Comparison of ENCODE assay signal across 9 mouse cellular contexts in genomic region chr13:69485326-69485725, GRCm38 (mm10). TPM values are rescaled to one million over a fixed set of nuclear protein-coding genes. Genes with fewer than 3 reads are reported as not detected.
DNase-seq lines count a peak whose midpoint lies in the region; ATAC-seq and TF ChIP-seq lines count a peak whose summit lies in the region.
"Had no signal": no experiment of that assay in that cellular context is flagged by ENCODE, and none has a peak within 500 bp of the region (broad histone marks: within the 10 kb centered on the region; RNA-seq: fewer than 3 reads in every experiment).

No protein-coding gene starts in this region.

- WGBS in lung, postnatal 0 days: 9% methylated on average over 6 of the region's 6 CpGs
- 24% methylated on average over 6 of the region's 6 CpGs for WGBS in hindbrain, embryonic 11.5 days
- 19% methylated on average over 6 of the region's 6 CpGs for WGBS in midbrain, embryonic 15.5 days

- TF ChIP-seq EP300 in lung, postnatal 0 days (IDR thresholded peaks at IDR 0.05): no peak

- no peak overlapping the region for H3K27ac ChIP-seq in lung, postnatal 0 days (ENCODE audit: low read length)
- H3K27ac ChIP-seq in hindbrain, embryonic 11.5 days (ENCODE audit: low read depth, low read length): no peak overlapping the region
- H3K27ac ChIP-seq in midbrain, embryonic 15.5 days: no peak overlapping the region
- H3K27ac ChIP-seq: macrophage had no signal

- peak; percentile 78 for TF ChIP-seq CTCF in lung, postnatal 0 days (IDR thresholded peaks at IDR 0.05)

- H3K9me3 ChIP-seq in lung, postnatal 0 days (ENCODE audit: low read length): no peaks in the 10 kb centered on the region
- no peaks in the 10 kb centered on the region for H3K9me3 ChIP-seq in hindbrain, embryonic 11.5 days (ENCODE audit: control insufficient read depth, low read length)
- H3K9me3 ChIP-seq in midbrain, embryonic 15.5 days: no peaks in the 10 kb centered on the region

- H3K27me3 ChIP-seq in lung, postnatal 0 days (replicated peaks; ENCODE audit: insufficient read depth, low read length): 0 out of 2 replicates have a peak, but pooled peaks cover 5% of the 10 kb centered on the region
- H3K27me3 ChIP-seq in hindbrain, embryonic 11.5 days (ENCODE audit: control insufficient read depth, insufficient read depth, low read length): peaks cover 15% of the 10 kb centered on the region
- H3K27me3 ChIP-seq in midbrain, embryonic 15.5 days (replicated peaks): peaks cover 30% of the 10 kb centered on the region

- no peak overlapping the region for H3K4me2 ChIP-seq in lung, postnatal 0 days (replicated peaks; ENCODE audit: low read depth, low read length)
- H3K4me2 ChIP-seq in hindbrain, embryonic 11.5 days (replicated peaks; ENCODE audit: low read depth, low read length): no peak overlapping the region
- no peak overlapping the region for H3K4me2 ChIP-seq in midbrain, embryonic 15.5 days

- peak; percentile 25 for DNase-seq in cerebellum, adult 9-11 months
- no peak for DNase-seq in cerebellum, adult 9-10 months
- DNase-seq in lung, postnatal 0 days (ENCODE audit: low spot score): peak; percentile 53
- no peak for DNase-seq in lung, adult 18-20 months
- peak; percentile 60 for DNase-seq in hindbrain, embryonic 11.5 days (ENCODE audit: low spot score)
- DNase-seq in urinary bladder, adult 18-20 months (ENCODE audit: low spot score in 2 of 2): no peak
- no peak for DNase-seq in layer of hippocampus, postnatal 25 days (ENCODE audit: extremely low spot score in 1 of 2, low spot score in 1 of 2)

- peaks cover 16% of the 10 kb centered on the region for H3K4me1 ChIP-seq in lung, postnatal 0 days (ENCODE audit: insufficient read depth, low read depth, low read length)
- no peaks in the 10 kb centered on the region for H3K4me1 ChIP-seq in hindbrain, embryonic 11.5 days (replicated peaks; ENCODE audit: control insufficient read depth, insufficient read depth, low read length)
- H3K4me1 ChIP-seq in midbrain, embryonic 15.5 days: peaks cover 38% of the 10 kb centered on the region

- ATAC-seq in lung, postnatal 0 days: no peak
- peak; percentile 23; the same call in 1 of the 2 replicates for ATAC-seq in hindbrain, embryonic 11.5 days (ENCODE audit: low FRiP score)
- ATAC-seq in midbrain, embryonic 15.5 days (replicated peaks): peak; percentile 26

- H3K4me3 ChIP-seq in lung, postnatal 0 days (ENCODE audit: low read depth, low read length): no peak overlapping the region
- H3K4me3 ChIP-seq in hindbrain, embryonic 11.5 days (ENCODE audit: low read depth, low read length): no peak overlapping the region
- H3K4me3 ChIP-seq in midbrain, embryonic 15.5 days: no peak overlapping the region

- no peak overlapping the region for H3K9ac ChIP-seq in lung, postnatal 0 days (replicated peaks; ENCODE audit: low read depth)
- H3K9ac ChIP-seq in hindbrain, embryonic 11.5 days (ENCODE audit: low read depth, low read length): no peak overlapping the region
- no peak overlapping the region for H3K9ac ChIP-seq in midbrain, embryonic 15.5 days

- no peaks in the 10 kb centered on the region for H3K36me3 ChIP-seq in lung, postnatal 0 days (ENCODE audit: insufficient read depth, low read length)
- H3K36me3 ChIP-seq in hindbrain, embryonic 11.5 days (ENCODE audit: control insufficient read depth, insufficient read depth, low read length): no peaks in the 10 kb centered on the region
- H3K36me3 ChIP-seq in midbrain, embryonic 15.5 days (replicated peaks): no peaks in the 10 kb centered on the region

RNA-seq across cellular contexts. Expression of gene Nsun2, which starts 48.2 kb away (rescaled TPM):
- polyA plus RNA-seq in lung, postnatal 0 days (2015; fragmentation: Nextera tagmentation; extraction: Ambion mirVana): 34.7 and 38.1 TPM in 2 replicates
- polyA plus RNA-seq in hindbrain, embryonic 11.5 days (2014; fragmentation: Nextera tagmentation; extraction: Ambion mirVana): 114 and 134 TPM in 2 replicates
- polyA plus RNA-seq in midbrain, embryonic 15.5 days (2015; fragmentation: Nextera tagmentation; extraction: Ambion mirVana): 72.0 and 73.1 TPM in 2 replicates
- total RNA-seq in layer of hippocampus, postnatal 25 days (2021): 10 to 100 TPM; 80.5 to 85.3 TPM

RNA-seq across cellular contexts. Expression of gene Tent4a, which starts 49.1 kb away (rescaled TPM):
- polyA plus RNA-seq in lung, postnatal 0 days (2015; fragmentation: Nextera tagmentation; extraction: Ambion mirVana): 3.1 TPM in 2 replicates
- polyA plus RNA-seq in hindbrain, embryonic 11.5 days (2014; fragmentation: Nextera tagmentation; extraction: Ambion mirVana): 8.4 and 8.8 TPM in 2 replicates
- polyA plus RNA-seq in midbrain, embryonic 15.5 days (2015; fragmentation: Nextera tagmentation; extraction: Ambion mirVana): 7.2 and 7.6 TPM in 2 replicates
- total RNA-seq in layer of hippocampus, postnatal 25 days (2021): 10 to 100 TPM; 42.3 to 43.9 TPM

Comparison
In these comparisons a context has a peak if more than half of its experiments do, and no peak if none do; other contexts are left out.
1. DNase-seq: peak in cerebellum, adult 9-11 months (single experiment), lung, postnatal 0 days (single experiment) and hindbrain, embryonic 11.5 days (single experiment); none in cerebellum, adult 9-10 months (single experiment), lung, adult 18-20 months (0 of 2), urinary bladder, adult 18-20 months (0 of 2) and layer of hippocampus, postnatal 25 days (0 of 2).